Mouse (Mus musculus) testis, adult 2 months (tissue): ENCODE measurements around the gene Hmgn2.
"Not testable (repeated sequence)": the region's sequence is repeated elsewhere in the genome, so short reads cannot be mapped to it uniquely, and the experiment has no call there.

Source experiments
- CTCF ChIP-seq: fragments of 200-500 bp; IDR thresholded peaks from 2 replicates; pipeline ENCODE4 v1.5.1; 2012; ENCODE audit warnings: low read depth, mild to moderate bottlenecking, inconsistent platforms, low read length, moderate library complexity; ENCODE audit not compliant: control insufficient read depth, insufficient read depth, insufficient replicate concordance
- POLR2A ChIP-seq: fragments of 200-500 bp; IDR thresholded peaks from 2 replicates; pipeline ENCODE4 v1.6.1; 2012; ENCODE audit warnings: low read depth, mild to moderate bottlenecking, inconsistent platforms, low read length, moderate library complexity; ENCODE audit not compliant: control insufficient read depth

DNA sequence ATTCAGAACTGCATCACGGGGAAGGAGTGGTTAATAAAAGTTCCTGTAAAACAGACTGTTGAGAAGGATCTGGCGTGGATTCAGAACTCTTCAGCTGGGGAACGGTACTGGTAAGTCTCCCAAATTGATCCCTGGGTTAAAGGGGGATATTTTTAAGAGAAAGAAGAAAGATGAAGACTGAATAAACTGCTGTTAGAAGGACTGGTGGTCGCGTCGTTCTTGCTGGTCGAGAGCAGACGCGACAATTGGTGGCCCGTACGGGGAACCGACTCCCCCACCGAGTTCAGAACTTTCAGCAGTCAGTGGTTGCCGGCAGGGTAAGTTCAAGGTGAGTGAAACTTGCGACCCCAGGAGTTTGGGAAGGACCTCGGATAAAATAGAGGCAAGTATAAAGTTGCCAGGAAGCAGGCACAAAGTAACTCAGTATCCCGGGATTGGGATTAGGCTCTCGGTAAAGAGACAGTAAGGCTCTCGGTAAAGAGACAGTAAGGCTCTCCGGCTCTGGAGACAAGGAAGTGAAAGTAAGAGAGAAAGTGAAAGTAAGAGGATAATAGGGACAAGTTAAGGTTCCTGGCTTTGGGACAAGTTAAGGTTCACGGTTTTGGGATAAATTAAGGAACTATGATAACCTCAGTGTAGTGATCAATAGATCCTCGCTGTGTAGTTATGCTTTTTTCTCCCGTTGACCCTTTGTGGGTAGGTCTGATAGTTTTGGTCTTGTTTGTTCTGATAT is 50.2 kb downstream of the Hmgn2 start:
- TF ChIP-seq CTCF, POLR2A: not testable (repeated sequence)
